Mouse (Mus musculus): ENCODE measurements at regions not wholly inside any gene's neighbourhood (a gene's known extent, or its start where the extent isn't known, plus 50 kb on each side); places are given as distances from the start of the nearest gene placed in this dataset.
A peak's percentile ranks its signal among the peaks of the same experiment; 100 is the strongest.

DNA sequence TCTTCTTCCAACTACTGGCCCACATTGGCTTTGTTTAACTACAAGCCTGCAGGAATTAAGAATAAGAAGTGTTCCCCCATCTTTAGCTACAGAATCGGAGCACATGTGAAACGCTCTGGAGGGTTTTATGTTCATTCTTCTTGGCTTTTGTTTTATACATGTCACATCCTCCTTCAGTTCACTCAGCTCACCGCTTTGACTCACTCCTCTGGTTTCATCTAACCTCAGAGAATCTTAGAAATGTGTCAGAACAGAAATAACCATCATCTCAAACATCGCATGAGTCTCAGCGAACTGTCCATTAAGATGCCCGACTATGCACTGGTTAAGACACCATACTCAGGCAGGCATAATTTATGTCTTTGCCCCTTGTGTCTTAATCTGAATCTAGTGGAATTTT, 255.1 kb upstream of the Gm765 start:
- DNase-seq = no peak

GRCm38 (mm10) chr6:98590989-98591388, 248.4 kb upstream of the Gm765 start:
- DNase-seq = no peak

DNA sequence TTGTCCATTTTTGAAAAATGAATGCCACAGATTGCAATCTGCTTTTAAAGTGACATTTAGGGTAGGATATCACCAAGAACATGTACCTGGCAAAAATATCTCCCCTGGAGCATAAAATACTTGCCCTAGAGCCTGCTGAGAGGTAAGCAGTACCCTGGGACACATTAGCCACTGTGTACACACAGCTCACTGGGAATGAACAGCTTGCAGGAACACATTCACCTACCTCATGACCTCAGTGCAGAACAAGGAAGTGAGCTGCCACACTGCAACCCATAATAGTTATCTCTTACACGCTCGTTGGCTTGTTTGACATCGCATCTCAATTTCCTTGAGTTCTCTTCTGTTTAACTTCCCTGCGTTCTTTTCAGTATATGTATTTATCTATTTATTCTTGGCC, 246.4 kb upstream of the Gm765 start:
- no peak for DNase-seq

DNA sequence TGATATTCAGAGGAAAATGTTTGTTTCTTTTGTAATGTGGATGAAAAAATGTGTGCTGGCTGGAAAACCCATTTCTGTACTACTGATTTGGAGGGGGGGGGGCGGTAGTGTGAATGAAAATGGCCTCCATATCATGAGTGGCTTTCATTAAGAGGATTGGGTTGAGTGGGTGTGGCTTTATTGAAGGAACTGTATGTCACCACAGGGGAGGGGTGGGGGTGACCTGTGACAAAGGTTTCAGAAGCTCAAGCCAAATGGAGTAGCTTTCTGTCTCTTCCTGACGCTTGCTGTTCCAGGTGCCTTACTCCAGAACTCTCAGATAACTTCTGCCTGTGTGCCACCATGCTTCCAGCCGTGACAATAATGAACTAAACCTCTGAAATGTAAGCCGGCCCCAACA, 242.0 kb upstream of the Gm765 start:
- no peak for DNase-seq

- no peak for DNase-seq
These were observed 240.3 kb upstream of the Gm765 start for GRCm38 (mm10) chr6:98582826-98583225.

DNA sequence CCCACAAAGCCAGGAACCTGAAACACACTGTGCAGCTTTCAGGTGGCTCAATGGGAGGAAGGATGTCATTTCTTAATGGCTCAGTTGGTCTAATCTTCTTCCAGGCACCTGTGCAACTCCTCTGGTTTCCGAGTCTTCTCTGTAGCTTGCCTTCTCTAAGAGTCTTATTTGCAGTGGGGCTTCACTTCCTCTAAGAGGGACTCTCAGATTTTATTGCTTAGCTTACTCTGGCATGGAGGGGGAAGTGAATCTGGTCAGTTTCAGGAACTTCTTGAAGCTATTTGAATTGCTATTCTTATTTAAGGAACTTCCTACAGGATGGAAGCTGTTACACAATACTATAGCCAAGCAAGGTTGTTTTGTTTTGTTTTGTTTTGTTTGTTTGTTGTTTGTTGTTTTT, 232.7 kb upstream of the Gm765 start:
- no peak for DNase-seq

- DNase-seq = no peak
These were observed 213.1 kb upstream of the Gm765 start for GRCm38 (mm10) chr6:98555702-98556101.

GRCm38 (mm10) chr6:98553922-98554321, 211.4 kb upstream of the Gm765 start:
- DNase-seq = no peak

GRCm38 (mm10) chr6:98551781-98552180, 209.2 kb upstream of the Gm765 start:
- no peak for DNase-seq

DNA sequence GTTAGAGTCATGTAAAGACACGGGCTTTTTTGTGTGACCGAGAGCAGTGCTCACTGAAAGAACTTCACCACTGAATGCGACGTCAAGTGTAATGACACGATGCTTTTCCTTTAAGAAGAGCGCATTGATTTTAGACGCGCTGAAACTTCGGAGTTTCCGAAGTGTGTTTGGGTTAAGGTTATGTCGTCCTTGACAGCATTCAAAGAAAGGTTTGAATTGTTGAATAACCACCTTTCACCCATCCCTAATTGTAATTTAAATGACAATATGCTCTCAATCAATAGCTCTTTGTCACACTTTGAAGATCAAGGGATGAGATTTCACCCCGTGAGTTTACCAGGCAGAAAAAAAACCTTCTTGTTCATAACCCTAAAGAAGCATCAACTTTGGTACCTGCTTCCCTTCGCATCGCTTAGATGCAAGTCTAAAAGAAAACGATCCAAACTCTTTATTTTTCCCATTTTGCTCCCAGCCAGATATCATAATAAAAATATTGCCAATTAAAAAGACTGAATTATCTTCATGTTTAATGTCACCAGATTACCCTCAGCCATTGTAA, 184.4 kb upstream of the Gm765 start:
- DNase-seq = no peak

- DNase-seq = peak; percentile 75
These were observed 182.7 kb upstream of the Gm765 start for GRCm38 (mm10) chr6:98525286-98525685.

- DNase-seq = no peak
These were observed 182.1 kb upstream of the Gm765 start for GRCm38 (mm10) chr6:98524659-98525058.

DNA sequence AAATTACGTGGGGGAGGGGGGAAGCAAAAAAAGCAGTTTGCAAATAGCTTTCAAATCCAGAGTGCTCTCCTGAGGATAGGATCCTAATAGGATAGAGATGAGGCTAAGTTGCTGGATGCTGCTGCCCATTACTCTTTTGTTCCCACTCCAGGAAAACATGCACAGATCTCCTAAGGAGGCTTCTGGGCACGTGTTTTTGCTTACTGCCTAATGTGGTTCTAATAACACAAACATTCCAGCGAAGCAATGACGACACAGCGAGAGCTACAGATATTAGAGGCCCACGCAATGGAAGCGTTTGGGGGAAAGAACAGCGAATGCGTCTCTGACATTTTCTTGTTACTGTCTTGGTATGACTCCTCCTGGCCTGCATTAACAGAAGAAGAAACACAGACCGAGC, 179.0 kb upstream of the Gm765 start:
- DNase-seq = no peak

- no peak for DNase-seq
These were observed 172.3 kb upstream of the Gm765 start for GRCm38 (mm10) chr6:98514826-98515225.

- DNase-seq = no peak
These were observed 171.8 kb upstream of the Gm765 start for GRCm38 (mm10) chr6:98514376-98514775.

DNA sequence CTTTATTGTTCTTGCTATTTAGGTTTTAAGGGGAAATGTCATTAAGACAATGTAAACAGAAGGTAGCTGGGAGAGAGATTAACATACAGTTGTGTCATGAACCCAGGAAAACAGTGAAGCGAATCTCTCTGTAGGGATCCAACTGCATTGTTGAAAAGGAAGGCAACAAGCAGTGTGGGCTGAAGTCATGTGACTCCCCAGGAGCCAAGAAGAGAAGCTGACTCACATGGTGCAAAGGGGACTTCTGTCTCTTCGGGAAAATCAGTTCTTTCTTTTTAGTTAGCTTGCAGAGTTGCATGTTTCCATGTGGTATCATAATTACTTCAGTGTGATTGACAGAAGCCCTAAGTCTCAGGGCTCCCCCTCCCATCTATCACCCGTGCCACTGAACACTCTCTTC, 170.7 kb upstream of the Gm765 start:
- DNase-seq = no peak

DNA sequence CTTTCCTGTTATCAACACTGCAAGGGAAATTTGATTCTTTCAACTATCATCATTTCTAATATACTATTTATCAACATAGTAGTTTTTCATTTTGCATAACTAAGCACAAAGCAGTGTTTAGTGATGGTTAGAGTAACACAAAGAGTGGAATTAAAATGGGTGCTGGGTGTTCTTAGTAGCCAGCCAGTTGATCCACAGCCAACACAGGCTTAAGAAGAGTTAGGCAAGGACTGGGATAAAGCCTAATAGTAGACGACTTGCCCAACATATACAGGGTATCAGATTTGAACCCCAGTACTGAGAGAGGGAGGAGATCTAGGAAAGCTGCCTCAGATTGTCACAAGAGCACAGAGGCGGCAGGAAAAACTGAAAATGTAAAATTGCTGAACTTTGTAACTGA, 160.2 kb upstream of the Gm765 start:
- DNase-seq = no peak

GRCm38 (mm10) chr6:98499721-98500120, 157.2 kb upstream of the Gm765 start:
- DNase-seq = no peak

- no peak for DNase-seq
These were observed 144.1 kb upstream of the Gm765 start for GRCm38 (mm10) chr6:98486626-98487025.

GRCm38 (mm10) chr6:98483319-98484123, 141.0 kb upstream of the Gm765 start:
- no peak for DNase-seq

GRCm38 (mm10) chr6:98482319-98482718, 139.8 kb upstream of the Gm765 start:
- DNase-seq = no peak

DNA sequence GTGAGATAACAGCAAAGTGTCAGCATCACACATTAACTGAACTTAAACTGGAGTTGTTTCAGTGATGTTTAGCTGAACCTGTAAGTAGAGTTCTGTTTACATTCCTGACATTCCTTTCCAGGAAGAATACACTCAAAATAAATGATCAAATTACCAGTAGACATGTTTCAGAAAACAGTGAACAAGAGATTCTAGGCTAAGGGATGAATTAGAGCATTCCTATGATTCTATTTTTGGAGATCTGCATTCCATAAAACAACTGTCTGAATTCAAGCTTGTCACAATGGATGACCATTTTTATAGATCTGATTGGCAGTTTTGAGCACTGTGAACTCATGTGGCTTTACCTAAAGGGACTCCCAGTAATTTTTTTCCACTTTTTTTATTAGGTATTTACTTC, 125.0 kb upstream of the Gm765 start:
- DNase-seq = no peak

DNA sequence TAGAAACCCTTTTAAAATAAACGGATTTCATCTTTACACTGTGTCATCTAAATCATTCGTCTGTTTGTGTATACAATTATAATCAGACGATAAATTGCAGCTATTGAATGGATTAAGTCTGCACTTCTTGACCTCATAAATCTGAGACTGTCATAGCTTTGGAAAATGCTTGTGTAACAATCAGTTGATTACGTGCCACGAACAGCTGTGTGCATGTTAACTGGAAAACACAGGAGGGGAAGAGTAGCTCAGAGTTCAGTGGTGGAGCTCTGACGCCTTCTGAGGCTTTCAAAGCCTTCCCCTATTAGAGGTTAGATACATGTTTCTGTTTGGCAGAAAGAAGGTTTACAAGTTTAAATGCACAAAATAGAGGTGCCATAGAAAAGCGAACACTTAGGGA, 109.7 kb upstream of the Gm765 start:
- DNase-seq = no peak

DNA sequence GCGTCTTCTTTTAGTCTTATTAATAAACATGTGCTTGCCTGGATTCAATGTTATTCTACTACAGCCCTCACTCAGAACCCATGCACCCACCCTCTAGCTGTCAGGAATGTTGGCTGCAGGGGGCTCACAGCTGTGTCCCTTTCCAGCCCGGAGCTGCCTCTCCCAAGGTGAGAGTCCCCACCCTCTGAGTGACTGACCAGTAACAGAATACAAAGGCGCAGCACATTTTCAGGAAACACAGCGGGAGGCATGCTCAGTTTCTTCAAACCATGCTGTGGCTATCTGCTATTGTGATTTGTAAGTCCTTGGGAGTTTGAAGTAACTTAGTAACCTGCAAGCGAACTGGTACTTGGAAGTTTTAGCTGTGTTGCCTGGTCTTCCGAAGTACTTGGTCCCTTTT, 93.1 kb upstream of the Gm765 start:
- DNase-seq = peak; percentile 8

GRCm38 (mm10) chr6:98433286-98433685, 90.7 kb upstream of the Gm765 start:
- no peak for DNase-seq

Data from retina, postnatal 1 day (tissue).